In the genomic region with DNA sequence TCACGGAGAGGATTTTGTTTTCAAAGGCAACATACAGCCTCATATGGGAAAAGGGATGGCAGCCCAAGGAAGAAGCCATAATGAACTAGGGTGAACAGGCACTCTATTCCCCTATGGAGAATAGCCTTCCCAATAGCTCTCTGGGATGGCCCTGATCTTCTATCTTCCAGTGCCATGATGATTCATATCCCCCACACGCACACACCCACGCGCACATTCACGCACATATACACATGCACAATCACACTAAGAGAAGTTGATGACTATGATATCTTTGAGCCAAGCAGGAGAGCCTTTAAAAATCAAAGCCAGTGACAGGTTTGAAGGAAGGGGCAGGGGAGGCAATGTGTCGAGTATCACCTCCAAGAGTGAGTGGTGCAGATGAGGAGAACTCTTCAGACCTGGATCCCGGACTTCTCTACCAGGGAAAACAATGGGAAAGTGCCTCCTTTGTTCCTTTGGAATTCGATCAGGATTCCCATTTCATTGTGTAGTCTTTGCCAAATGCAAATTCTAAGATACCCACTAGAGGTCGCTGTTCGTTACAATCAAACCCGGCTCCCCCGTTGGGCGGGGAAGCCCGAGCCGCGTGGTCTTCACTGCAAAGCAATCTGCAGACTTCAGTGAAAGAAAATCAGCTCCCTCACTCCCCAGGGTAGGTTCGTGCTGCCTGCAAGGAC, we compare ENCODE assay signal across 7 mouse cellular contexts.
A peak's percentile ranks its signal among the peaks of the same experiment; 100 is the strongest.
DNase-seq lines count a peak whose midpoint lies in the region; ATAC-seq and TF ChIP-seq lines count a peak whose summit lies in the region.

No protein-coding gene starts in this region.

- H3K4me3 ChIP-seq in embryonic facial prominence, embryonic 10.5 days: peak overlapping the region; percentile 27; the same call in 1 of the 2 replicates
- no peak overlapping the region for H3K4me3 ChIP-seq in limb, embryonic 12.5 days (replicated peaks)
- H3K4me3 ChIP-seq in midbrain, embryonic 15.5 days: peak overlapping the region; percentile 13; the same call in 1 of the 2 replicates
- H3K4me3 ChIP-seq in spleen, adult 2 months (ENCODE audit: extremely low read depth, insufficient read depth, insufficient read length): no peak overlapping the region

- no peaks in the 10 kb centered on the region for H3K27me3 ChIP-seq in embryonic facial prominence, embryonic 10.5 days (replicated peaks; ENCODE audit: low read depth, poor library complexity, severe bottlenecking)
- no peaks in the 10 kb centered on the region for H3K27me3 ChIP-seq in limb, embryonic 12.5 days
- no peaks in the 10 kb centered on the region for H3K27me3 ChIP-seq in midbrain, embryonic 15.5 days (replicated peaks)
- H3K27me3 ChIP-seq in spleen, adult 2 months (ENCODE audit: control insufficient read depth, insufficient read depth, low read length): no peaks in the 10 kb centered on the region

- no peaks in the 10 kb centered on the region for H3K9me3 ChIP-seq in embryonic facial prominence, embryonic 10.5 days
- H3K9me3 ChIP-seq in limb, embryonic 12.5 days: no peaks in the 10 kb centered on the region
- H3K9me3 ChIP-seq in midbrain, embryonic 15.5 days: no peaks in the 10 kb centered on the region

- ATAC-seq in limb, embryonic 12.5 days (ENCODE audit: insufficient number of reproducible peaks, insufficient read depth, low FRiP score, low TSS enrichment, low read depth): peak; percentile 62
- ATAC-seq in midbrain, embryonic 15.5 days (replicated peaks): peak; percentile 94

- peak; percentile 88 for DNase-seq in adrenal gland, postnatal 10 days
- DNase-seq in embryonic facial prominence, embryonic 10.5 days (ENCODE audit: low spot score): peak; percentile 85
- DNase-seq in heart, adult 8-10 months (ENCODE audit: low spot score): peak; percentile 89
- peak; percentile 38 to 47 for DNase-seq in kidney, adult 8-10 months
- DNase-seq in spleen, adult 2 months (ENCODE audit: low read depth in 1 of 2, low spot score in 2 of 2): peak; percentile 29 to 59

- H3K4me2 ChIP-seq in limb, embryonic 12.5 days: peak overlapping the region; percentile 45
- peak overlapping the region; percentile 36 for H3K4me2 ChIP-seq in midbrain, embryonic 15.5 days

- 19% methylated on average over 17 of the region's 17 CpGs for WGBS in embryonic facial prominence, embryonic 10.5 days
- 18% methylated on average over 17 of the region's 17 CpGs for WGBS in limb, embryonic 12.5 days
- WGBS in midbrain, embryonic 15.5 days: 16% methylated on average over 17 of the region's 17 CpGs
- WGBS in spleen, adult 2 months: 20% methylated on average over 17 of the region's 17 CpGs

- peaks cover 20% of the 10 kb centered on the region for H3K4me1 ChIP-seq in embryonic facial prominence, embryonic 10.5 days
- peaks cover 13% of the 10 kb centered on the region; the same call in 1 of the 2 replicates for H3K4me1 ChIP-seq in limb, embryonic 12.5 days (replicated peaks)
- peaks cover 16% of the 10 kb centered on the region for H3K4me1 ChIP-seq in midbrain, embryonic 15.5 days
- H3K4me1 ChIP-seq in spleen, adult 2 months (ENCODE audit: control insufficient read depth, insufficient read depth, insufficient read length): peaks cover 4% of the 10 kb centered on the region

- H3K36me3 ChIP-seq in embryonic facial prominence, embryonic 10.5 days (replicated peaks): no peaks in the 10 kb centered on the region
- no peaks in the 10 kb centered on the region for H3K36me3 ChIP-seq in limb, embryonic 12.5 days
- no peaks in the 10 kb centered on the region for H3K36me3 ChIP-seq in midbrain, embryonic 15.5 days (replicated peaks)
- no peaks in the 10 kb centered on the region for H3K36me3 ChIP-seq in spleen, adult 2 months (ENCODE audit: control insufficient read depth, insufficient read depth, low read length)

- H3K9ac ChIP-seq in limb, embryonic 12.5 days (replicated peaks): no peak overlapping the region
- peak overlapping the region; percentile 35 for H3K9ac ChIP-seq in midbrain, embryonic 15.5 days

- no peak for TF ChIP-seq POLR2A in spleen, adult 2 months (IDR thresholded peaks at IDR 0.05; ENCODE audit: low read depth, low read length)

- peak; percentile 50 for TF ChIP-seq CTCF in spleen, adult 2 months (IDR thresholded peaks at IDR 0.05; ENCODE audit: extremely low read depth, insufficient read depth, insufficient read length, insufficient replicate concordance)

- H3K27ac ChIP-seq in embryonic facial prominence, embryonic 10.5 days (replicated peaks): peak overlapping the region; percentile 81
- no peak overlapping the region for H3K27ac ChIP-seq in limb, embryonic 12.5 days
- peak overlapping the region; percentile 65 for H3K27ac ChIP-seq in midbrain, embryonic 15.5 days
- H3K27ac ChIP-seq in spleen, adult 2 months (ENCODE audit: insufficient read depth, low read length): no peak overlapping the region

Comparison
In these comparisons a context has a peak if more than half of its experiments do, and no peak if none do; other contexts are left out.
1. H3K27ac ChIP-seq: peak in embryonic facial prominence, embryonic 10.5 days (single experiment) and midbrain, embryonic 15.5 days (single experiment); none in limb, embryonic 12.5 days (single experiment) and spleen, adult 2 months (single experiment).
2. H3K4me3 ChIP-seq: peak in embryonic facial prominence, embryonic 10.5 days (single experiment) and midbrain, embryonic 15.5 days (single experiment); none in limb, embryonic 12.5 days (single experiment) and spleen, adult 2 months (single experiment).
3. Peak in every context shown above with its lines, with median percentiles within 50 percentile points of each other: DNase-seq.